Mouse (Mus musculus) limb, embryonic 12.5 days (tissue): ENCODE measurements around the gene P2ry6. TPM values are rescaled to one million over a fixed set of nuclear protein-coding genes. Genes with fewer than 3 reads are reported as not detected.

ENCODE experiments used
- ATAC-seq: fragments of 200-750 bp; cut with Nextera tagmentation; 2 replicates; pipeline ENCODE4 v1.8.0; 2017; ENCODE audit warnings: low read depth, moderate TSS enrichment; ENCODE audit not compliant: insufficient number of reproducible peaks, insufficient read depth, low FRiP score, low TSS enrichment
- H3K27ac ChIP-seq: fragments of 300-500 bp; sonication (generic); 2 replicates; pipeline ENCODE4 v1.5.1; 2016; ENCODE audit warnings: mild to moderate bottlenecking, moderate library complexity
- H3K27me3 ChIP-seq: fragments of 300-500 bp; sonication (generic); 2 replicates; pipeline ENCODE4 v1.6.1; 2016; ENCODE audit warnings: mild to moderate bottlenecking, moderate library complexity
- H3K36me3 ChIP-seq: fragments of 300-500 bp; sonication (generic); 2 replicates; pipeline ENCODE4 v1.6.1; 2016; ENCODE audit warnings: mild to moderate bottlenecking, moderate library complexity
- H3K4me1 ChIP-seq: fragments of 300-500 bp; sonication (generic); replicated peaks from 2 replicates; pipeline ENCODE4 v1.6.1; 2016
- H3K4me2 ChIP-seq: fragments of 300-500 bp; sonication (generic); 2 replicates; pipeline ENCODE4 v1.6.1; 2016; ENCODE audit warnings: mild to moderate bottlenecking, moderate library complexity
- H3K4me3 ChIP-seq: fragments of 300-500 bp; sonication (generic); replicated peaks from 2 replicates; pipeline ENCODE4 v1.5.1; 2016; ENCODE audit warnings: mild to moderate bottlenecking
- H3K9ac ChIP-seq: fragments of 300-500 bp; sonication (generic); replicated peaks from 2 replicates; pipeline ENCODE4 v1.6.1; 2016; ENCODE audit warnings: mild to moderate bottlenecking, moderate library complexity
- H3K9me3 ChIP-seq: fragments of 300-500 bp; sonication (generic); 2 replicates; pipeline ENCODE4 v1.6.1; 2016; ENCODE audit warnings: mild to moderate bottlenecking, moderate library complexity
- WGBS: fragments of 180-500 bp; shearing (Covaris S2); methylation state at CpG from one replicate; pipeline ENCODE4 v1.1.7; 2016; 5-methylcytosine and 5-hydroxymethylcytosine counted together
- polyA plus RNA-seq: library from polyadenylated mRNA; unstranded; fragments of >200 nt; fragmentation: Nextera tagmentation; extraction: Ambion mirVana; gene quantifications from 2 replicates; pipeline ENCODE4 v1.2.1, GENCODE M21; 2016

P2ry6 gene
- polyA plus RNA-seq, 1 experiment from 2014 or later: 2.0 TPM

GRCm38 (mm10) chr7:100894057-100894832 is 80.2 kb downstream of the P2ry6 start:
- H3K4me2 ChIP-seq: peak overlapping the region; percentile 95
- 3% methylated on average over 53 of the region's 53 CpGs for WGBS
- peak overlapping the region; percentile 81 for H3K9ac ChIP-seq
- peaks cover 35% of the 10 kb centered on the region for H3K36me3 ChIP-seq
- H3K27me3 ChIP-seq: peaks cover 3% of the 10 kb centered on the region; the same call in 1 of the 2 replicates
- H3K4me3 ChIP-seq: peak overlapping the region; percentile 56
- peaks cover 37% of the 10 kb centered on the region for H3K4me1 ChIP-seq
- peak; percentile 30; the same call in 1 of the 2 replicates for ATAC-seq
- H3K27ac ChIP-seq: peak overlapping the region; percentile 20; the same call in 1 of the 2 replicates
- H3K9me3 ChIP-seq: no peaks in the 10 kb centered on the region

GRCm38 (mm10) chr7:100893249-100894056 is 81.0 kb downstream of the P2ry6 start:
- Histone ChIP-seq H3K9ac (peak overlapping the region; percentile 81; the same call in 1 of the 2 replicates), H3K4me3 (no peak overlapping the region), H3K27ac (peak overlapping the region; percentile 20), H3K27me3 (peaks cover 3% of the 10 kb centered on the region; the same call in 1 of the 2 replicates), H3K9me3 (no peaks in the 10 kb centered on the region), H3K36me3 (peaks cover 43% of the 10 kb centered on the region), H3K4me1 (peaks cover 37% of the 10 kb centered on the region), H3K4me2 (peak overlapping the region; percentile 95)
- 66% methylated on average over 20 of the region's 20 CpGs for WGBS
- no peak for ATAC-seq

Other genes with a start within 250 kb of the P2ry6 start
- 3.5 and 5.8 TPM in 2 replicates for gene Relt, start 111.2 kb downstream of the P2ry6 start, polyA plus RNA-seq
- gene Arhgef17, start 42.5 kb downstream of the P2ry6 start, polyA plus RNA-seq: 8.3 and 11.1 TPM in 2 replicates
- 0.76 and 1.1 TPM in 2 replicates for gene P2ry2, start 38.2 kb upstream of the P2ry6 start, polyA plus RNA-seq
- 25.1 and 27.9 TPM in 2 replicates for gene Fchsd2, start 118.2 kb upstream of the P2ry6 start, polyA plus RNA-seq